Mouse (Mus musculus) CH12.LX (cell line): ENCODE measurements around the gene S1pr4.

Experiments used
- CHD2 ChIP-seq: IDR thresholded peaks from 2 replicates; pipeline ENCODE4 v1.6.1; 2011; ENCODE audit warnings: low read length, improper control_type of control experiment
- CTCF ChIP-seq, 2 experiments: IDR thresholded peaks in 1 of 2; conservative IDR thresholded peaks in 1 of 2; 2 replicates each; pipeline ENCODE4 v1.5.1; 2011 to 2012; ENCODE audit warnings: low read depth in 2 of 2, low read length in 2 of 2, improper control_type of control experiment in 1 of 2, inconsistent platforms in 1 of 2, mild to moderate bottlenecking in 1 of 2, moderate library complexity in 1 of 2
- GABPA ChIP-seq: IDR thresholded peaks from 2 replicates; pipeline ENCODE4 v1.6.1; 2012; ENCODE audit warnings: low read depth, low read length, improper control_type of control experiment, inconsistent platforms; ENCODE audit not compliant: insufficient replicate concordance
- MAX ChIP-seq: IDR thresholded peaks from 2 replicates; pipeline ENCODE4 v1.6.1; 2011; ENCODE audit warnings: low read length, improper control_type of control experiment
- MXI1 ChIP-seq: IDR thresholded peaks from 2 replicates; pipeline ENCODE4 v1.6.1; 2011; ENCODE audit warnings: mild to moderate bottlenecking, low read depth, low read length, improper control_type of control experiment
- POLR2A ChIP-seq: IDR thresholded peaks from 2 replicates; pipeline ENCODE4 v1.6.1; 2011; ENCODE audit warnings: low read depth, mild to moderate bottlenecking, improper control_type of control experiment, low read length
- RCOR1 ChIP-seq: conservative IDR thresholded peaks from 2 replicates; pipeline ENCODE4 v1.6.1; 2012; ENCODE audit warnings: low read depth, mild to moderate bottlenecking, inconsistent platforms, low read length, improper control_type of control experiment
- TBP ChIP-seq: conservative IDR thresholded peaks from 2 replicates; pipeline ENCODE4 v1.6.1; 2011; ENCODE audit warnings: low read depth, low read length, improper control_type of control experiment
- UBTF ChIP-seq: IDR thresholded peaks from 2 replicates; pipeline ENCODE4 v1.6.1; 2012; ENCODE audit warnings: low read depth, mild to moderate bottlenecking, inconsistent platforms, low read length, improper control_type of control experiment, moderate library complexity
- ZC3H11A ChIP-seq: IDR thresholded peaks from 2 replicates; pipeline ENCODE4 v1.6.1; 2012; ENCODE audit warnings: low read depth, mild to moderate bottlenecking, inconsistent platforms, low read length, improper control_type of control experiment
- ZKSCAN1 ChIP-seq: IDR thresholded peaks from 2 replicates; pipeline ENCODE4 v1.6.1; 2012; ENCODE audit warnings: low read depth, inconsistent platforms, low read length, improper control_type of control experiment, borderline replicate concordance
- ZMIZ1 ChIP-seq: IDR thresholded peaks from 2 replicates; pipeline ENCODE4 v1.6.1; 2012; ENCODE audit warnings: low read depth, mild to moderate bottlenecking, inconsistent platforms, low read length, improper control_type of control experiment

DNA sequence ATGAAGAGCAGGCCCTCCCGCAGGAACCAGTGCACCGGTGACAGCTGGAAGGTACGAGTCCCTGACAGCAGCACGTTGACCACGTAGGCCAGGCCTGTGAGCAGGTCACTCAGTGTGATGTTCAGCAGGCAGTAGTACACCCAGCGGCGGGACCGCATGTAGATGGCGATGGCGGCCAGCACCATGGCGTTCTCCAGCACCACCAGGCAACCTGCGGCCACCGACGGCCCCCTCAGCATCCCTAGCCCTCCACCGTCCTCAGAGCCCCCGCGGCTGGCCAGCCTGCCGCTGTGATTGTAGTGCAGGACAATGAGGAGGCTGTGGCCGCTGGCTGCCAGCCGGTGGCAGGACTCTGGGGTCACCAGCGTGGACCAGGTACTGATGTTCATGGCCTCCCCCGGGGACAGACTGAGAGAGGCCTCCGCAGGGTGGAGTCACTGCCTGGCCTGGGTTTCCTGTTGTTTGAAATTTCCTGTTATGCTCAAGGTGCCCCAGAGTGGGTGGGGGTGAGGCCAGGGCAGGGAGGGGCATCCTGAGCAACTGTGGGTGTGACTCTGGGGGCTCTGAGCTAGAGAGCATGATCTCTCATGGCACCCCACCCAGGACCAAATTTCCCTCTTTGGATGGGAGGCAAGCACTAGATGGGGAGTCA lies 556 bp downstream of the S1pr4 start:
- TF ChIP-seq CTCF (conservative IDR thresholded peaks at IDR 0.05 in 1 of 2, IDR thresholded peaks at IDR 0.05 in 1 of 2; ENCODE audit: low read depth in 2 of 2, low read length in 2 of 2) (no peak), ZC3H11A (no peak), UBTF (no peak), MXI1 (no peak), MAX (no peak), GABPA (no peak), RCOR1 (no peak), CHD2 (no peak), ZMIZ1 (no peak), TBP (no peak), ZKSCAN1 (no peak), POLR2A (no peak)
